Mouse (Mus musculus) cerebellum, postnatal 10 days (tissue): ENCODE measurements at regions not wholly inside any gene's neighbourhood (a gene's known extent, or its start where the extent isn't known, plus 50 kb on each side); places are given as distances from the start of the nearest gene placed in this dataset.
"Not testable (repeated sequence)": the region's sequence is repeated elsewhere in the genome, so short reads cannot be mapped to it uniquely, and the experiment has no call there.

Source experiments
- DNase-seq, 2 experiments: peaks; one replicate each; pipeline ENCODE4 v3.0.0; 2021; ENCODE audit warnings: mixed read lengths in 2 of 2

- DNase-seq, result peak in 1 of 2 experiments; percentile 13
Observed at GRCm38 (mm10) chr4:67141896-67142295, 314.5 kb downstream of the Tlr4 start.

- peak; percentile 27 to 56 for DNase-seq
Observed at GRCm38 (mm10) chr4:67148521-67148920, 321.1 kb downstream of the Tlr4 start.

DNA sequence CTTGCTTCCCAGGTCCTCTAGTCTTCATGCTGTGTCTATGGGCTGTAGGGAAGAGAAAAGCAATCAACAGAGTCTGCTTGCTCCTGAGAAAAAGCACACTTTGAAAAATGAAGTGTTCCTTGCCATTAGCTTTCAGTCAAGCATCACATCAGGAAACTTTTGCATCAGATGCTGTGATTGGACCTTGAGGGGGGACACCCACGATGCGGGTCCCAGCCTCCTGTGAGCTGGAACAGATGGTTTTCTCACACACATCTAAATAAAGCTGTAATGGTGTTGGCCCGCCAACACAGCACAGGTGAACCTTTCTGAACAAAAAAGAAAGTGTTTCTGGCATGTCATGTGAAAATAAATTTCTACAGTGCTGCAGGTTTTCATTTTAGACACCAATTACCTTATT, 335.3 kb downstream of the Tlr4 start:
- peak; percentile 15 to 40 for DNase-seq

- no peak for DNase-seq
Observed at GRCm38 (mm10) chr4:67167720-67168119, 340.3 kb downstream of the Tlr4 start.

GRCm38 (mm10) chr4:67187725-67188510, 360.5 kb downstream of the Tlr4 start:
- no peak for DNase-seq

DNA sequence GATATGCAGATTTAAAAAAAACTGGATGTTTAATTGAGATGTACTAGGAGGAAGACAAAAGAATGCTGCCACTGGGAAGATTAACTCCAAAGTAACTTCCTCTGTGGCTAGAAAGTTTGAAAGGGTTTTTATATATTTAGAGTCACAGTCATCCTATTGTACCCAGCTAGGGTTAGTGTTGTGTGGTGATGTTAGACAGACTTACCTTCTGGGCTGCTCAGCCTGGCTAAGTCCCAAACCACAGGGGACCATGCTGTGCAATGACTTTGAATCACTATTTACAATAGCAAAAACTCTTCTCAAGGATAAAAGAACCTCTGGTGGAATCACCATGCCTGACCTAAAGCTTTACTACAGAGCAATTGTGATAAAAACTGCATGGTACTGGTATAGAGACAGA, 363.2 kb downstream of the Tlr4 start:
- no peak for DNase-seq

- no peak for DNase-seq
Observed at GRCm38 (mm10) chr4:67194425-67194824, 367.0 kb downstream of the Tlr4 start.

DNA sequence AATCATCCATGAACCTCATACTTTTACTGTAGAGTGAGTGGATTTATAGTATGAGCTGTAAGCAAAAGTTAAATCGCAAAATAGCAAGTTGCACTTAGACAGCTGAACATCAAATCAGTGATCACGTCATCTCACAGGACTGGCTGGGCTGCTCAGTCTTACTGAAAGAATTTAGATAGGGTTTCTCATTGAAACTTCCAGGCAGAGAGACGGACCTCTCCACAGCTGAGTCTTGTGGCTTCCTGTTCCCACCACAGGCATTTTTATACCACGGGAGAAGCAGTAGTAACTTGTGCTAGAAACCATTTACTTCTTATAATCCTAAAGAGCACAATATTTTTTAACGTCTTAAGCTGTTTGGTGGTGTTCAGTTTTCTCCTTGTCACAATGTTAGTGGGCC, 369.5 kb downstream of the Tlr4 start:
- DNase-seq, result no peak

DNA sequence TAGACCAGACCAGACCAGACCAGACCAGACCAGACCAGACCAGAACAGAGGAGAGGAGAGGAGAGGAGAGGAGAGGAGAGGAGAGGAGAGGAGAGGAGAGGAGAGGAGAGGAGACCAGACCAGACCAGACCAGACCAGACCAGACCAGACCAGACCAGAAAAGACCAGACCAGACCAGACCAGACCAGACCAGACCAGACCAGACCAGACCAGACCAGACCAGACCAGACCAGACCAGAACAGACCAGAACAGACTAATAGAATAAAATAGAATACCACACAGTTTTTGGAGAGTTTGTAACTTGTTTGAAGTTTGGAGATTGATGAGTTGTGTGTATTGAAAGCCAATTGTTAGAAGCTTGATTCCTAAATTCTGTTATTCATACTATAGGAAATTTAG, 381.0 kb downstream of the Tlr4 start:
- peak; percentile 47 to 51 for DNase-seq

DNA sequence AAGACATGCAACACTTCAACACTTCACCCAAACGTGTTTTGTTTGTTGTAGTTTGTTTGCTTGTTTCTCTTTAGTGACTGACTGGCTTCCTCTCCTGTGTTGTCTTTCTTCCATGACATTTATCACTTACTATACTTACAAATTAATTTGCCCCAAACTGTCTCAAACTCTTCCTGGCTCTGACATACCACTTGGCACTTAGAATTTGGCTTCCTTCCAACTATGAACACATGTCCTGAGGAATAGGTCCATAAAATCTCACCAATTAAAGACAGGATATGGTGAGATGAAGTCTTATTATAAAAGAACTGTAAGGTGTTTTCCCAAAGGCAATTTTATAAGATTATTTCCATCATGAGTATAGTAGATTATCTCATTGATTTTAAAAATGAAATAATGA, 386.0 kb downstream of the Tlr4 start:
- peak; percentile 36 to 64 for DNase-seq

GRCm38 (mm10) chr4:67224533-67224932, 397.1 kb downstream of the Tlr4 start:
- no peak for DNase-seq

- DNase-seq, result peak; percentile 18 to 37
Observed at GRCm38 (mm10) chr4:67229214-67229613, 401.8 kb downstream of the Tlr4 start.

- no peak for DNase-seq
Observed at GRCm38 (mm10) chr4:67273553-67273952, 446.2 kb downstream of the Tlr4 start.

- no peak for DNase-seq
Observed at GRCm38 (mm10) chr4:67301020-67301419, 473.6 kb downstream of the Tlr4 start.

DNA sequence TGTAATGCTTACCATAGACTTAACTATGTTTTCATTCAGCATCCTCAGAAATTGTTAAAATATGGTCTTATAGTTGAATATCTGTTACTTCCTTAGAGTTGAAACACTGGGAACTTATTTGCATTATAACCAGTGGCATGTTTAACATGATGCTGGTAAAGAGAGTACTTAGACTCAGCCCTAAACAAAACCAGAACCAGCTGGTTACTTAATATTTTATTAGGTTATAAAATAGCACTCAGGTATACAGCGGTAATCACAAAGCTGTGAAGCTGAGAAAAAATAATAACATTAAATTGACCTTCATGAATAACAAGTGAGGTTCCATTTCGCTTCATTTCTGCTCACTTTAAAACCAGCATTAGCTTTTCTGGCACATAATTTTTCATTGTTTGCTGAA, 474.4 kb downstream of the Tlr4 start:
- no peak for DNase-seq

DNA sequence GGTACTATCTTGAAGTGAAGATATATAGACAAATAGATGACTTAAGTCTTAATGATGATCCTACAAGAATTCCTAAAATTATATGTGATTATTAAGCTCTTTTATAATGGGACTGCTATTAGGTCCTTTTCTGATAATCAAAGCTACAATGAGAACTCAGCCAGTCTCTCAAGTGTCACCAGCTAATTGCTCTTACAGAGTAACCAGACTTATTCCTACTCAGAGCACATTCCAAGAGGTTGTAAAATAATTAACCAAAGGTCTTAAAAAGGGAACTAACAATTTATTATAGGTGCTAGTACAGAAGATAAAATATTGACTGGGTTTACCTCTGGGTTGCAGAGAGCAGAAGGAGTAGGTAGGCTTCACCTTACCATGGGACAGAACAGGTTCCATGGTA, 492.7 kb downstream of the Tlr4 start:
- DNase-seq, result not testable (repeated sequence)
